Mouse (Mus musculus) limb, embryonic 14.5 days (tissue): ENCODE results near the gene Setd6. TPM values are rescaled to one million over a fixed set of nuclear protein-coding genes. Genes with fewer than 3 reads are reported as not detected.
A peak's percentile ranks its signal among the peaks of the same experiment; 100 is the strongest.

Experiments
- ATAC-seq: fragments of 200-750 bp; cut with Nextera tagmentation; 2 replicates; pipeline ENCODE4 v1.8.0; 2017; ENCODE audit warnings: low read depth, moderate number of reproducible peaks, moderate TSS enrichment; ENCODE audit not compliant: low FRiP score
- DNase-seq: peaks from one replicate; pipeline ENCODE4 v3.0.0-alpha.2; 2015; ENCODE audit warnings: low spot score
- H3K27ac ChIP-seq: fragments of 300-500 bp; sonication (generic); replicated peaks from 2 replicates; pipeline ENCODE4 v1.5.1; 2014; ENCODE audit warnings: low read depth, mild to moderate bottlenecking, low read length, moderate library complexity, mixed read lengths
- H3K27me3 ChIP-seq: fragments of 300-500 bp; sonication (generic); 2 replicates; pipeline ENCODE4 v1.6.1; 2014; ENCODE audit warnings: low read length, mixed read lengths; ENCODE audit not compliant: control insufficient read depth, insufficient read depth
- H3K36me3 ChIP-seq: fragments of 300-500 bp; sonication (generic); 2 replicates; pipeline ENCODE4 v1.6.1; 2014; ENCODE audit warnings: mild to moderate bottlenecking, low read length, moderate library complexity, mixed read lengths; ENCODE audit not compliant: control insufficient read depth, insufficient read depth
- H3K4me1 ChIP-seq: fragments of 300-500 bp; sonication (generic); 2 replicates; pipeline ENCODE4 v1.6.1; 2014; ENCODE audit warnings: antibody characterized with exemption, low read length, mixed read lengths; ENCODE audit not compliant: control insufficient read depth, insufficient read depth
- H3K4me2 ChIP-seq: fragments of 300-500 bp; sonication (generic); replicated peaks from 2 replicates; pipeline ENCODE4 v1.6.1; 2014; ENCODE audit warnings: low read depth, mild to moderate bottlenecking, low read length, moderate library complexity; ENCODE audit not compliant: severe bottlenecking
- H3K4me3 ChIP-seq: fragments of 300-500 bp; sonication (generic); replicated peaks from 2 replicates; pipeline ENCODE4 v1.5.1; 2014; ENCODE audit warnings: low read length
- H3K9ac ChIP-seq: fragments of 300-500 bp; sonication (generic); 2 replicates; pipeline ENCODE4 v1.6.1; 2014; ENCODE audit warnings: mild to moderate bottlenecking, low read depth, low read length, moderate library complexity; ENCODE audit not compliant: severe bottlenecking
- H3K9me3 ChIP-seq: fragments of 300-500 bp; sonication (generic); 2 replicates; pipeline ENCODE4 v1.6.1; 2016; ENCODE audit warnings: low read length; ENCODE audit not compliant: control insufficient read depth
- POLR2A ChIP-seq: fragments of 200-500 bp; IDR thresholded peaks from 2 replicates; pipeline ENCODE4 v1.8.0; 2012; ENCODE audit warnings: inconsistent platforms, mild to moderate bottlenecking, moderate library complexity, borderline replicate concordance; ENCODE audit not compliant: insufficient read depth, insufficient read length; ENCODE audit errors: extremely low read depth
- WGBS: fragments of 180-500 bp; shearing (Covaris S2); extraction: QIAGEN DNeasy Blood & Tissue Kit; methylation state at CpG from one replicate; pipeline ENCODE4 v1.1.7; 2014; 5-methylcytosine and 5-hydroxymethylcytosine counted together
- polyA plus RNA-seq, 2 experiments: library from polyadenylated mRNA; depleted of rRNA in 1 of 2; stranded (reverse) in 1 of 2; unstranded in 1 of 2; fragments of >200 nt; fragmentation: Nextera tagmentation in 1 of 2; extraction: Ambion mirVana in 1 of 2; gene quantifications; 2 replicates each; pipeline versions ENCODE4 v1.2.1 to v1.2.3; 2012 to 2014

Setd6 gene
- 11.8 and 21.5 TPM in 2 replicates for polyA plus RNA-seq (2012; rRNA removed)
- polyA plus RNA-seq (2014; fragmentation: Nextera tagmentation; extraction: Ambion mirVana): 14.7 and 15.6 TPM in 2 replicates

GRCm38 (mm10) chr8:95715676-95716531, at the start of gene Setd6:
Gene Setd6, plus strand, starts transcription at chr8:95715881.
- H3K9ac ChIP-seq: peak within 1 kb of the TSS; percentile 80
- DNase-seq (peak; percentile 93), ATAC-seq (peak; percentile 89)
- peak within 1 kb of the TSS; percentile 87 for H3K4me2 ChIP-seq
- no peaks in the 10 kb centered on the region for H3K9me3 ChIP-seq
- 0 out of 2 replicates have a peak, but pooled peaks have one; percentile 41 for TF ChIP-seq POLR2A
- 1% methylated on average over 68 of the region's 79 CpGs for WGBS
- 0 out of 2 replicates have a peak within 1 kb of the TSS, but pooled peaks have one; percentile 38 for H3K27ac ChIP-seq
- peaks cover 6% of the 10 kb centered on the region; the same call in 1 of the 2 replicates for H3K4me1 ChIP-seq
- peak within 1 kb of the TSS; percentile 77 for H3K4me3 ChIP-seq
- H3K27me3 ChIP-seq: no peaks in the 10 kb centered on the region
- peaks cover 38% of the 10 kb centered on the region for H3K36me3 ChIP-seq

- no peak overlapping the region for H3K9ac ChIP-seq
- H3K36me3 ChIP-seq: no peaks in the 10 kb centered on the region
- TF ChIP-seq POLR2A: no peak
- no peak overlapping the region for H3K4me2 ChIP-seq
- H3K4me3 ChIP-seq: no peak overlapping the region
- no peak overlapping the region for H3K27ac ChIP-seq
- no peaks in the 10 kb centered on the region for H3K27me3 ChIP-seq
- H3K4me1 ChIP-seq: no peaks in the 10 kb centered on the region
- DNase-seq (no peak), ATAC-seq (no peak)
- H3K9me3 ChIP-seq: no peaks in the 10 kb centered on the region
- WGBS: 46% methylated on average over 8 of the region's 8 CpGs
These were observed 47.3 kb upstream of the Setd6 start for GRCm38 (mm10) chr8:95668163-95668958.

- Histone ChIP-seq H3K4me2 (no peak overlapping the region), H3K9me3 (no peaks in the 10 kb centered on the region), H3K4me3 (no peak overlapping the region), H3K27me3 (peaks cover 3% of the 10 kb centered on the region; the same call in 1 of the 2 replicates), H3K9ac (no peak overlapping the region), H3K27ac (no peak overlapping the region), H3K36me3 (no peaks in the 10 kb centered on the region), H3K4me1 (no peaks in the 10 kb centered on the region)
- 68% methylated on average over 2 of the region's 2 CpGs for WGBS
- ATAC-seq (no peak), DNase-seq (no peak)
- TF ChIP-seq POLR2A: no peak
These were observed 45.7 kb upstream of the Setd6 start for GRCm38 (mm10) chr8:95669967-95670366.

- H3K4me3 ChIP-seq: no peak overlapping the region
- H3K9me3 ChIP-seq: no peaks in the 10 kb centered on the region
- 82% methylated on average over 6 of the region's 6 CpGs for WGBS
- H3K27me3 ChIP-seq: peaks cover 21% of the 10 kb centered on the region
- no peak overlapping the region for H3K4me2 ChIP-seq
- DNase-seq (no peak), ATAC-seq (no peak)
- H3K27ac ChIP-seq: no peak overlapping the region
- TF ChIP-seq POLR2A: no peak
- H3K4me1 ChIP-seq: no peaks in the 10 kb centered on the region
- no peaks in the 10 kb centered on the region for H3K36me3 ChIP-seq
- H3K9ac ChIP-seq: no peak overlapping the region
These were observed 43.8 kb upstream of the Setd6 start for GRCm38 (mm10) chr8:95671861-95672260.

GRCm38 (mm10) chr8:95672811-95673210, 42.9 kb upstream of the Setd6 start:
- Histone ChIP-seq H3K9me3 (no peaks in the 10 kb centered on the region), H3K4me3 (no peak overlapping the region), H3K4me2 (no peak overlapping the region), H3K27ac (no peak overlapping the region), H3K9ac (no peak overlapping the region), H3K36me3 (no peaks in the 10 kb centered on the region), H3K4me1 (no peaks in the 10 kb centered on the region), H3K27me3 (peaks cover 30% of the 10 kb centered on the region)
- ATAC-seq (no peak), DNase-seq (no peak)
- WGBS: 68% methylated on average over 5 of the region's 5 CpGs
- no peak for TF ChIP-seq POLR2A
